Mouse (Mus musculus) natural killer cell, adult 2 months (primary cell): ENCODE measurements around the gene Ttc27.

Experiments
- DNase-seq, 2 experiments: peaks; one replicate each; pipeline ENCODE4 v3.0.0; 2022; ENCODE audit warnings: low spot score in 2 of 2

The Ttc27 gene

GRCm38 (mm10) chr17:74841721-74842120 is 124.2 kb downstream of the Ttc27 start:
- DNase-seq, result no peak

GRCm38 (mm10) chr17:74842603-74843002 is 125.1 kb downstream of the Ttc27 start:
- DNase-seq, result no peak

GRCm38 (mm10) chr17:74843486-74843885 is 126.0 kb downstream of the Ttc27 start:
- no peak for DNase-seq

- no peak for DNase-seq
Measured at GRCm38 (mm10) chr17:74846031-74846891, 128.7 kb downstream of the Ttc27 start.

- no peak for DNase-seq
Measured at GRCm38 (mm10) chr17:74850216-74850615, 132.7 kb downstream of the Ttc27 start.

GRCm38 (mm10) chr17:74859298-74859697 is 141.8 kb downstream of the Ttc27 start:
- DNase-seq, result no peak

- DNase-seq, result no peak
Measured at GRCm38 (mm10) chr17:74860180-74860993, 142.9 kb downstream of the Ttc27 start.

- no peak for DNase-seq
Measured at GRCm38 (mm10) chr17:74863845-74864244, 146.3 kb downstream of the Ttc27 start.

GRCm38 (mm10) chr17:74864790-74865548 is 147.4 kb downstream of the Ttc27 start:
- no peak for DNase-seq

- no peak for DNase-seq
Measured at GRCm38 (mm10) chr17:74865694-74866564, 148.4 kb downstream of the Ttc27 start.

- no peak for DNase-seq
Measured at GRCm38 (mm10) chr17:74866565-74867507, 149.3 kb downstream of the Ttc27 start.

- DNase-seq, result no peak
Measured at GRCm38 (mm10) chr17:74868185-74868907, 150.8 kb downstream of the Ttc27 start.

GRCm38 (mm10) chr17:74869556-74869955 is 152.0 kb downstream of the Ttc27 start:
- DNase-seq, result no peak

GRCm38 (mm10) chr17:74870177-74871160 is 152.9 kb downstream of the Ttc27 start:
- DNase-seq, result no peak

GRCm38 (mm10) chr17:74872567-74872966 is 155.0 kb downstream of the Ttc27 start:
- no peak for DNase-seq

- DNase-seq, result no peak
Measured at GRCm38 (mm10) chr17:74873756-74874155, 156.2 kb downstream of the Ttc27 start.

GRCm38 (mm10) chr17:74875740-74876139 is 158.2 kb downstream of the Ttc27 start:
- DNase-seq, result no peak

GRCm38 (mm10) chr17:74876954-74877353 is 159.4 kb downstream of the Ttc27 start:
- DNase-seq, result no peak
